Mouse (Mus musculus): ENCODE results near the gene Cpn2. TPM values are rescaled to one million over a fixed set of nuclear protein-coding genes. Genes with fewer than 3 reads are reported as not detected.

Gene Cpn2
- polyA plus RNA-seq, 1 experiment from 2014 or later, result 0.06 TPM

GRCm38 (mm10) chr16:30307961-30308615 lies 40.8 kb upstream of the Cpn2 start:
- peaks cover 29% of the 10 kb centered on the region; the same call in 1 of the 2 replicates for H3K27me3 ChIP-seq (replicated peaks; ENCODE audit: insufficient read depth, low read length)
- no peaks in the 10 kb centered on the region for H3K36me3 ChIP-seq (ENCODE audit: insufficient read depth, low read length)
- peaks cover 16% of the 10 kb centered on the region; the same call in 1 of the 2 replicates for H3K4me1 ChIP-seq (ENCODE audit: insufficient read depth, low read depth, low read length)
- peak overlapping the region; percentile 51 for H3K4me3 ChIP-seq (ENCODE audit: low read depth, low read length)
- no peak for TF ChIP-seq EP300 (IDR thresholded peaks at IDR 0.05)
- TF ChIP-seq CTCF (IDR thresholded peaks at IDR 0.05), result no peak
- ATAC-seq (no peak), DNase-seq (ENCODE audit: low spot score) (no peak)
- H3K4me2 ChIP-seq (replicated peaks; ENCODE audit: low read depth, low read length), result peak overlapping the region; percentile 93
- no peak overlapping the region for H3K27ac ChIP-seq (ENCODE audit: low read length)
- no peaks in the 10 kb centered on the region for H3K9me3 ChIP-seq (ENCODE audit: low read length)
- H3K9ac ChIP-seq (replicated peaks; ENCODE audit: low read depth), result peak overlapping the region; percentile 23; the same call in 1 of the 2 replicates
- 12% methylated on average over 27 of the region's 29 CpGs for WGBS

- ATAC-seq (no peak), DNase-seq (ENCODE audit: low spot score) (no peak)
- Histone ChIP-seq H3K9me3 (ENCODE audit: low read length) (no peaks in the 10 kb centered on the region), H3K4me1 (ENCODE audit: insufficient read depth, low read depth, low read length) (peaks cover 16% of the 10 kb centered on the region; the same call in 1 of the 2 replicates), H3K27me3 (replicated peaks; ENCODE audit: insufficient read depth, low read length) (peaks cover 29% of the 10 kb centered on the region; the same call in 1 of the 2 replicates), H3K27ac (ENCODE audit: low read length) (no peak overlapping the region), H3K4me3 (ENCODE audit: low read depth, low read length) (no peak overlapping the region), H3K9ac (replicated peaks; ENCODE audit: low read depth) (no peak overlapping the region), H3K4me2 (replicated peaks; ENCODE audit: low read depth, low read length) (no peak overlapping the region), H3K36me3 (ENCODE audit: insufficient read depth, low read length) (no peaks in the 10 kb centered on the region)
- TF ChIP-seq EP300 (IDR thresholded peaks at IDR 0.05) (no peak), CTCF (IDR thresholded peaks at IDR 0.05) (no peak)
- 51% methylated on average over 12 of the region's 12 CpGs for WGBS
These were observed 40.0 kb upstream of the Cpn2 start for GRCm38 (mm10) chr16:30307306-30307705.

- Histone ChIP-seq H3K36me3 (ENCODE audit: insufficient read depth, low read length) (no peaks in the 10 kb centered on the region), H3K9me3 (ENCODE audit: low read length) (no peaks in the 10 kb centered on the region), H3K27me3 (replicated peaks; ENCODE audit: insufficient read depth, low read length) (peaks cover 29% of the 10 kb centered on the region; the same call in 1 of the 2 replicates), H3K27ac (ENCODE audit: low read length) (no peak overlapping the region), H3K4me2 (replicated peaks; ENCODE audit: low read depth, low read length) (no peak overlapping the region), H3K4me1 (ENCODE audit: insufficient read depth, low read depth, low read length) (peaks cover 16% of the 10 kb centered on the region; the same call in 1 of the 2 replicates), H3K4me3 (ENCODE audit: low read depth, low read length) (no peak overlapping the region), H3K9ac (replicated peaks; ENCODE audit: low read depth) (no peak overlapping the region)
- TF ChIP-seq EP300 (IDR thresholded peaks at IDR 0.05), result no peak
- no peak for TF ChIP-seq CTCF (IDR thresholded peaks at IDR 0.05)
- no peak for ATAC-seq
- 91% methylated on average over 4 of the region's 4 CpGs for WGBS
- DNase-seq (ENCODE audit: low spot score), result no peak
These were observed 38.8 kb upstream of the Cpn2 start for GRCm38 (mm10) chr16:30306102-30306501.

- Histone ChIP-seq H3K27ac (ENCODE audit: low read length) (no peak overlapping the region), H3K4me3 (ENCODE audit: low read depth, low read length) (no peak overlapping the region), H3K4me1 (ENCODE audit: insufficient read depth, low read depth, low read length) (peaks cover 11% of the 10 kb centered on the region; the same call in 1 of the 2 replicates), H3K9ac (replicated peaks; ENCODE audit: low read depth) (no peak overlapping the region), H3K36me3 (ENCODE audit: insufficient read depth, low read length) (no peaks in the 10 kb centered on the region), H3K27me3 (replicated peaks; ENCODE audit: insufficient read depth, low read length) (peaks cover 22% of the 10 kb centered on the region; the same call in 1 of the 2 replicates), H3K9me3 (ENCODE audit: low read length) (no peaks in the 10 kb centered on the region), H3K4me2 (replicated peaks; ENCODE audit: low read depth, low read length) (no peak overlapping the region)
- 46% methylated on average over 5 of the region's 5 CpGs for WGBS
- TF ChIP-seq EP300 (IDR thresholded peaks at IDR 0.05) (no peak), CTCF (IDR thresholded peaks at IDR 0.05) (no peak)
- ATAC-seq (peak; percentile 58), DNase-seq (ENCODE audit: low spot score) (peak; percentile 59)
These were observed 36.9 kb upstream of the Cpn2 start for GRCm38 (mm10) chr16:30304236-30304635.

GRCm38 (mm10) chr16:30303411-30303810 lies 36.1 kb upstream of the Cpn2 start:
- ATAC-seq (no peak), DNase-seq (ENCODE audit: low spot score) (no peak)
- Histone ChIP-seq H3K27me3 (replicated peaks; ENCODE audit: insufficient read depth, low read length) (peaks cover 15% of the 10 kb centered on the region; the same call in 1 of the 2 replicates), H3K36me3 (ENCODE audit: insufficient read depth, low read length) (no peaks in the 10 kb centered on the region), H3K4me1 (ENCODE audit: insufficient read depth, low read depth, low read length) (peaks cover 4% of the 10 kb centered on the region; the same call in 1 of the 2 replicates), H3K4me2 (replicated peaks; ENCODE audit: low read depth, low read length) (no peak overlapping the region), H3K9ac (replicated peaks; ENCODE audit: low read depth) (no peak overlapping the region), H3K27ac (ENCODE audit: low read length) (no peak overlapping the region), H3K9me3 (ENCODE audit: low read length) (no peaks in the 10 kb centered on the region), H3K4me3 (ENCODE audit: low read depth, low read length) (no peak overlapping the region)
- 61% methylated on average over 2 of the region's 2 CpGs for WGBS
- no peak for TF ChIP-seq EP300 (IDR thresholded peaks at IDR 0.05)
- TF ChIP-seq CTCF (IDR thresholded peaks at IDR 0.05), result no peak

- H3K4me3 ChIP-seq (ENCODE audit: low read depth, low read length), result no peak overlapping the region
- DNase-seq (ENCODE audit: low spot score) (no peak), ATAC-seq (no peak)
- H3K4me2 ChIP-seq (replicated peaks; ENCODE audit: low read depth, low read length), result no peak overlapping the region
- no peak overlapping the region for H3K9ac ChIP-seq (replicated peaks; ENCODE audit: low read depth)
- TF ChIP-seq EP300 (IDR thresholded peaks at IDR 0.05) (no peak), CTCF (IDR thresholded peaks at IDR 0.05) (no peak)
- WGBS, result 80% methylated on average over 6 of the region's 6 CpGs
- no peaks in the 10 kb centered on the region for H3K9me3 ChIP-seq (ENCODE audit: low read length)
- no peaks in the 10 kb centered on the region for H3K36me3 ChIP-seq (ENCODE audit: insufficient read depth, low read length)
- H3K27me3 ChIP-seq (replicated peaks; ENCODE audit: insufficient read depth, low read length), result peaks cover 8% of the 10 kb centered on the region; the same call in 1 of the 2 replicates
- no peaks in the 10 kb centered on the region for H3K4me1 ChIP-seq (ENCODE audit: insufficient read depth, low read depth, low read length)
- H3K27ac ChIP-seq (ENCODE audit: low read length), result no peak overlapping the region
These were observed 35.4 kb upstream of the Cpn2 start for GRCm38 (mm10) chr16:30302686-30303085.

Measured in lung, postnatal 0 days (tissue).